Mouse (Mus musculus) forebrain, embryonic 11.5 days (tissue): ENCODE data around the gene Trappc1. TPM values are rescaled to one million over a fixed set of nuclear protein-coding genes. Genes with fewer than 3 reads are reported as not detected.

Experiments
- ATAC-seq: fragments of 200-750 bp; cut with Nextera tagmentation; replicated peaks from 2 replicates; pipeline ENCODE4 v1.8.0; 2017; ENCODE audit warnings: moderate TSS enrichment; ENCODE audit not compliant: low FRiP score
- DNase-seq: peaks from one replicate; pipeline ENCODE4 v3.0.0-alpha.2; 2017; ENCODE audit warnings: low spot score
- H3K27ac ChIP-seq: fragments of 300-500 bp; sonication (generic); 2 replicates; pipeline ENCODE4 v1.5.1; 2014; ENCODE audit warnings: low read depth, low read length
- H3K27me3 ChIP-seq: fragments of 300-500 bp; sonication (generic); 2 replicates; pipeline ENCODE4 v1.6.1; 2014; ENCODE audit warnings: mild to moderate bottlenecking, low read length, mixed read lengths; ENCODE audit not compliant: control insufficient read depth, insufficient read depth
- H3K36me3 ChIP-seq: fragments of 300-500 bp; sonication (generic); 2 replicates; pipeline ENCODE4 v1.6.1; 2014; ENCODE audit warnings: mild to moderate bottlenecking, low read length, moderate library complexity, mixed read lengths; ENCODE audit not compliant: control insufficient read depth, insufficient read depth
- H3K4me1 ChIP-seq: fragments of 300-500 bp; sonication (generic); replicated peaks from 2 replicates; pipeline ENCODE4 v1.6.1; 2014; ENCODE audit warnings: low read length, mixed read lengths; ENCODE audit not compliant: control insufficient read depth, insufficient read depth
- H3K4me2 ChIP-seq: fragments of 300-500 bp; sonication (generic); 2 replicates; pipeline ENCODE4 v1.6.1; 2014; ENCODE audit warnings: low read depth, mild to moderate bottlenecking, low read length, moderate library complexity, mixed read lengths; ENCODE audit not compliant: severe bottlenecking
- H3K4me3 ChIP-seq: fragments of 300-500 bp; sonication (generic); 2 replicates; pipeline ENCODE4 v1.5.1; 2014; ENCODE audit warnings: low read depth, low read length
- H3K9ac ChIP-seq: fragments of 300-500 bp; sonication (generic); 2 replicates; pipeline ENCODE4 v1.6.1; 2014; ENCODE audit warnings: low read length
- H3K9me3 ChIP-seq: fragments of 300-500 bp; sonication (generic); 2 replicates; pipeline ENCODE4 v1.6.1; 2016; ENCODE audit warnings: low read length, mixed read lengths; ENCODE audit not compliant: control insufficient read depth
- WGBS: fragments of 180-500 bp; shearing (Covaris S2); extraction: QIAGEN DNeasy Blood & Tissue Kit; methylation state at CpG from one replicate; pipeline ENCODE4 v1.1.7; 2014; 5-methylcytosine and 5-hydroxymethylcytosine counted together
- polyA plus RNA-seq: library from polyadenylated mRNA; unstranded; fragments of >200 nt; fragmentation: Nextera tagmentation; extraction: Ambion mirVana; gene quantifications from 2 replicates; pipeline ENCODE4 v1.2.1, GENCODE M21; 2014

The Trappc1 gene
- polyA plus RNA-seq, 1 experiment from 2014 or later = 188 TPM

- Histone ChIP-seq H3K4me2 (no peak overlapping the region), H3K9me3 (no peaks in the 10 kb centered on the region), H3K4me1 (peaks cover 21% of the 10 kb centered on the region), H3K4me3 (no peak overlapping the region), H3K27me3 (no peaks in the 10 kb centered on the region), H3K36me3 (peaks cover 32% of the 10 kb centered on the region), H3K27ac (no peak overlapping the region), H3K9ac (no peak overlapping the region)
- 77% methylated on average over 2 of the region's 2 CpGs for WGBS
- no peak for DNase-seq
- no peak for ATAC-seq
Measured at GRCm38 (mm10) chr11:69362479-69362878, 38.7 kb downstream of the Trappc1 start.

- H3K4me1 ChIP-seq = peaks cover 26% of the 10 kb centered on the region
- no peak overlapping the region for H3K27ac ChIP-seq
Measured at GRCm38 (mm10) chr11:69364376-69364775, 40.6 kb downstream of the Trappc1 start.

GRCm38 (mm10) chr11:69364910-69365309, 41.1 kb downstream of the Trappc1 start:
- H3K4me3 ChIP-seq = no peak overlapping the region; the same call in 1 of the 2 replicates
- WGBS = 4% methylated on average over 6 of the region's 6 CpGs
- ATAC-seq = peak; percentile 28; the same call in 1 of the 2 replicates

More at GRCm38 (mm10) chr11:69364376-69364775, 40.6 kb downstream of the Trappc1 start:
- Histone ChIP-seq H3K27me3 (no peaks in the 10 kb centered on the region), H3K4me3 (no peak overlapping the region; the same call in 1 of the 2 replicates), H3K36me3 (peaks cover 24% of the 10 kb centered on the region), H3K4me2 (no peak overlapping the region), H3K9me3 (no peaks in the 10 kb centered on the region), H3K9ac (peak overlapping the region; percentile 2; the same call in 1 of the 2 replicates)
- DNase-seq = no peak
- no peak for ATAC-seq
- WGBS = 52% methylated on average over 8 of the region's 8 CpGs

GRCm38 (mm10) chr11:69365722-69366121, 41.9 kb downstream of the Trappc1 start:
- DNase-seq (no peak), ATAC-seq (no peak)

More at GRCm38 (mm10) chr11:69364910-69365309, 41.1 kb downstream of the Trappc1 start:
- peak; percentile 83 for DNase-seq
- peaks cover 26% of the 10 kb centered on the region for H3K4me1 ChIP-seq
- H3K27me3 ChIP-seq = no peaks in the 10 kb centered on the region
- H3K4me2 ChIP-seq = peak overlapping the region; percentile 92
- no peaks in the 10 kb centered on the region for H3K9me3 ChIP-seq
- peaks cover 22% of the 10 kb centered on the region for H3K36me3 ChIP-seq
- peak overlapping the region; percentile 56 for H3K9ac ChIP-seq
- H3K27ac ChIP-seq = peak overlapping the region; percentile 98

GRCm38 (mm10) chr11:69366157-69366854, 42.5 kb downstream of the Trappc1 start:
- H3K27ac ChIP-seq = peak overlapping the region; percentile 98
- ATAC-seq (peak; percentile 86), DNase-seq (peak; percentile 96)
- no peaks in the 10 kb centered on the region for H3K9me3 ChIP-seq
- peak overlapping the region; percentile 99 for H3K9ac ChIP-seq
- peak overlapping the region; percentile 97 for H3K4me3 ChIP-seq
- peak overlapping the region; percentile 92 for H3K4me2 ChIP-seq
- no peaks in the 10 kb centered on the region for H3K27me3 ChIP-seq
- peaks cover 33% of the 10 kb centered on the region for H3K4me1 ChIP-seq
- H3K36me3 ChIP-seq = peaks cover 14% of the 10 kb centered on the region
- WGBS = under 1% methylated on average over 26 of the region's 26 CpGs

More at GRCm38 (mm10) chr11:69365722-69366121, 41.9 kb downstream of the Trappc1 start:
- Histone ChIP-seq H3K4me2 (peak overlapping the region; percentile 92), H3K27ac (peak overlapping the region; percentile 98), H3K4me1 (peaks cover 27% of the 10 kb centered on the region), H3K27me3 (no peaks in the 10 kb centered on the region), H3K9ac (peak overlapping the region; percentile 56), H3K4me3 (peak overlapping the region; percentile 97), H3K9me3 (no peaks in the 10 kb centered on the region), H3K36me3 (peaks cover 18% of the 10 kb centered on the region)
- 27% methylated on average over 6 of the region's 6 CpGs for WGBS

- Histone ChIP-seq H3K4me1 (peaks cover 38% of the 10 kb centered on the region), H3K9me3 (no peaks in the 10 kb centered on the region), H3K36me3 (peaks cover 7% of the 10 kb centered on the region), H3K27ac (peak overlapping the region; percentile 98), H3K4me3 (peak overlapping the region; percentile 97), H3K27me3 (no peaks in the 10 kb centered on the region), H3K9ac (peak overlapping the region; percentile 99), H3K4me2 (peak overlapping the region; percentile 92)
- DNase-seq = no peak
- WGBS = under 1% methylated on average over 22 of the region's 22 CpGs
- ATAC-seq = no peak
Measured at GRCm38 (mm10) chr11:69366855-69367615, 43.3 kb downstream of the Trappc1 start.

GRCm38 (mm10) chr11:69367616-69368355, 44.0 kb downstream of the Trappc1 start:
- DNase-seq (peak; percentile 81), ATAC-seq (0 out of 2 replicates have a peak, but pooled peaks have one; percentile 26)
- Histone ChIP-seq H3K36me3 (peaks cover 7% of the 10 kb centered on the region), H3K27ac (peak overlapping the region; percentile 98), H3K4me2 (peak overlapping the region; percentile 92), H3K9ac (peak overlapping the region; percentile 99), H3K4me1 (peaks cover 42% of the 10 kb centered on the region), H3K4me3 (peak overlapping the region; percentile 97), H3K9me3 (no peaks in the 10 kb centered on the region), H3K27me3 (no peaks in the 10 kb centered on the region)
- WGBS = under 1% methylated on average over 22 of the region's 22 CpGs
